Mouse (Mus musculus): Measurements from ENCODE around the gene Kirrel. TPM values are rescaled to one million over a fixed set of nuclear protein-coding genes. Genes with fewer than 3 reads are reported as not detected.

The Kirrel gene
- polyA plus RNA-seq, 2 experiments, result 11.3 to 46.6 TPM

- Histone ChIP-seq H3K9ac (ENCODE audit: low read depth, low read length, severe bottlenecking) (no peak overlapping the region), H3K9me3 (ENCODE audit: control insufficient read depth, low read length) (no peaks in the 10 kb centered on the region), H3K27ac (replicated peaks; ENCODE audit: low read depth, low read length) (no peak overlapping the region), H3K4me2 (replicated peaks; ENCODE audit: low read depth, low read length, severe bottlenecking) (no peak overlapping the region), H3K27me3 (ENCODE audit: control insufficient read depth, insufficient read depth, low read length) (no peaks in the 10 kb centered on the region), H3K36me3 (ENCODE audit: control insufficient read depth, insufficient read depth, low read length) (peaks cover 75% of the 10 kb centered on the region), H3K4me3 (replicated peaks; ENCODE audit: low read length) (no peak overlapping the region), H3K4me1 (ENCODE audit: control insufficient read depth, insufficient read depth, low read length) (peaks cover 9% of the 10 kb centered on the region; the same call in 1 of the 2 replicates)
- no peak for TF ChIP-seq POLR2A (IDR thresholded peaks at IDR 0.05; ENCODE audit: borderline replicate concordance, extremely low read depth, insufficient read depth, insufficient read length)
- DNase-seq (ENCODE audit: low spot score) (no peak), ATAC-seq (ENCODE audit: low FRiP score, low read depth) (no peak)
Measured at GRCm38 (mm10) chr3:87134951-87135350, 39.6 kb downstream of the Kirrel start.

GRCm38 (mm10) chr3:87131694-87132347, 42.7 kb downstream of the Kirrel start:
- no peaks in the 10 kb centered on the region for H3K27me3 ChIP-seq (ENCODE audit: control insufficient read depth, insufficient read depth, low read length)
- no peak overlapping the region for H3K4me3 ChIP-seq (replicated peaks; ENCODE audit: low read length)
- no peak overlapping the region for H3K4me2 ChIP-seq (replicated peaks; ENCODE audit: low read depth, low read length, severe bottlenecking)
- 77% methylated on average over 11 of the region's 11 CpGs for WGBS
- no peaks in the 10 kb centered on the region for H3K9me3 ChIP-seq (ENCODE audit: control insufficient read depth, low read length)
- no peak overlapping the region for H3K27ac ChIP-seq (replicated peaks; ENCODE audit: low read depth, low read length)
- ATAC-seq (ENCODE audit: low FRiP score, low read depth), result no peak
- H3K9ac ChIP-seq (ENCODE audit: low read depth, low read length, severe bottlenecking), result no peak overlapping the region
- peaks cover 49% of the 10 kb centered on the region for H3K36me3 ChIP-seq (ENCODE audit: control insufficient read depth, insufficient read depth, low read length)
- DNase-seq (ENCODE audit: low spot score), result no peak
- peaks cover 9% of the 10 kb centered on the region; the same call in 1 of the 2 replicates for H3K4me1 ChIP-seq (ENCODE audit: control insufficient read depth, insufficient read depth, low read length)
- TF ChIP-seq POLR2A (IDR thresholded peaks at IDR 0.05; ENCODE audit: borderline replicate concordance, extremely low read depth, insufficient read depth, insufficient read length), result no peak

- H3K9me3 ChIP-seq (ENCODE audit: control insufficient read depth, low read length), result no peaks in the 10 kb centered on the region
- H3K27ac ChIP-seq (replicated peaks; ENCODE audit: low read depth, low read length), result no peak overlapping the region
- peaks cover 9% of the 10 kb centered on the region; the same call in 1 of the 2 replicates for H3K4me1 ChIP-seq (ENCODE audit: control insufficient read depth, insufficient read depth, low read length)
- no peak overlapping the region for H3K4me2 ChIP-seq (replicated peaks; ENCODE audit: low read depth, low read length, severe bottlenecking)
- DNase-seq (ENCODE audit: low spot score), result no peak
- peaks cover 42% of the 10 kb centered on the region for H3K36me3 ChIP-seq (ENCODE audit: control insufficient read depth, insufficient read depth, low read length)
- ATAC-seq (ENCODE audit: low FRiP score, low read depth), result no peak
- no peak overlapping the region for H3K9ac ChIP-seq (ENCODE audit: low read depth, low read length, severe bottlenecking)
- no peak for TF ChIP-seq POLR2A (IDR thresholded peaks at IDR 0.05; ENCODE audit: borderline replicate concordance, extremely low read depth, insufficient read depth, insufficient read length)
- 91% methylated on average over 6 of the region's 6 CpGs for WGBS
- no peaks in the 10 kb centered on the region for H3K27me3 ChIP-seq (ENCODE audit: control insufficient read depth, insufficient read depth, low read length)
- H3K4me3 ChIP-seq (replicated peaks; ENCODE audit: low read length), result no peak overlapping the region
Measured at GRCm38 (mm10) chr3:87130933-87131332, 43.6 kb downstream of the Kirrel start.

- WGBS, result 91% methylated on average over 6 of the region's 6 CpGs
- peaks cover 28% of the 10 kb centered on the region for H3K36me3 ChIP-seq (ENCODE audit: control insufficient read depth, insufficient read depth, low read length)
Measured at GRCm38 (mm10) chr3:87123795-87124194, 50.8 kb downstream of the Kirrel start.

GRCm38 (mm10) chr3:87118214-87118613, 56.3 kb downstream of the Kirrel start:
- Histone ChIP-seq H3K27ac (replicated peaks; ENCODE audit: low read depth, low read length) (0 out of 2 replicates have a peak overlapping the region, but pooled peaks have one; percentile 38), H3K4me3 (replicated peaks; ENCODE audit: low read length) (no peak overlapping the region), H3K4me2 (replicated peaks; ENCODE audit: low read depth, low read length, severe bottlenecking) (no peak overlapping the region), H3K36me3 (ENCODE audit: control insufficient read depth, insufficient read depth, low read length) (peaks cover 20% of the 10 kb centered on the region), H3K9me3 (ENCODE audit: control insufficient read depth, low read length) (no peaks in the 10 kb centered on the region), H3K9ac (ENCODE audit: low read depth, low read length, severe bottlenecking) (no peak overlapping the region), H3K4me1 (ENCODE audit: control insufficient read depth, insufficient read depth, low read length) (peaks cover 25% of the 10 kb centered on the region), H3K27me3 (ENCODE audit: control insufficient read depth, insufficient read depth, low read length) (no peaks in the 10 kb centered on the region)
- ATAC-seq (ENCODE audit: low FRiP score, low read depth) (no peak), DNase-seq (ENCODE audit: low spot score) (peak; percentile 23)
- 23% methylated on average over 9 of the region's 9 CpGs for whole genome bisulfite sequencing
- TF ChIP-seq POLR2A (IDR thresholded peaks at IDR 0.05; ENCODE audit: borderline replicate concordance, extremely low read depth, insufficient read depth, insufficient read length), result no peak

More at GRCm38 (mm10) chr3:87123795-87124194, 50.8 kb downstream of the Kirrel start:
- no peaks in the 10 kb centered on the region for H3K27me3 ChIP-seq (ENCODE audit: control insufficient read depth, insufficient read depth, low read length)
- no peak overlapping the region for H3K4me2 ChIP-seq (replicated peaks; ENCODE audit: low read depth, low read length, severe bottlenecking)
- TF ChIP-seq POLR2A (IDR thresholded peaks at IDR 0.05; ENCODE audit: borderline replicate concordance, extremely low read depth, insufficient read depth, insufficient read length), result no peak
- H3K9ac ChIP-seq (ENCODE audit: low read depth, low read length, severe bottlenecking), result no peak overlapping the region
- H3K9me3 ChIP-seq (ENCODE audit: control insufficient read depth, low read length), result no peaks in the 10 kb centered on the region
- no peak overlapping the region for H3K27ac ChIP-seq (replicated peaks; ENCODE audit: low read depth, low read length)
- no peak overlapping the region for H3K4me3 ChIP-seq (replicated peaks; ENCODE audit: low read length)
- DNase-seq (ENCODE audit: low spot score) (no peak), ATAC-seq (ENCODE audit: low FRiP score, low read depth) (no peak)
- peaks cover 7% of the 10 kb centered on the region; the same call in 1 of the 2 replicates for H3K4me1 ChIP-seq (ENCODE audit: control insufficient read depth, insufficient read depth, low read length)
